Mouse (Mus musculus) telencephalon, adult 2 months (tissue): ENCODE measurements around the gene Fam111a.

ENCODE experiments used
- DNase-seq: peaks from one replicate; pipeline ENCODE4 v3.0.0-alpha.2; 2011; ENCODE audit warnings: low read depth, low spot score

Fam111a gene

GRCm38 (mm10) chr19:12558219-12558618, 12.7 kb downstream of the Fam111a start:
- DNase-seq, result no peak

- DNase-seq, result no peak
Measured at GRCm38 (mm10) chr19:12564197-12564596, 18.7 kb downstream of the Fam111a start.

- no peak for DNase-seq
Measured at GRCm38 (mm10) chr19:12567011-12567410, 21.5 kb downstream of the Fam111a start.

GRCm38 (mm10) chr19:12570866-12571265, 25.3 kb downstream of the Fam111a start:
- DNase-seq, result no peak

- DNase-seq, result no peak
Measured at GRCm38 (mm10) chr19:12571687-12572086, 26.1 kb downstream of the Fam111a start.

- no peak for DNase-seq
Measured at GRCm38 (mm10) chr19:12572614-12573265, 27.2 kb downstream of the Fam111a start.

GRCm38 (mm10) chr19:12573266-12574011, 27.9 kb downstream of the Fam111a start:
- DNase-seq, result peak; percentile 72

- no peak for DNase-seq
Measured at GRCm38 (mm10) chr19:12574012-12574407, 28.5 kb downstream of the Fam111a start.

- no peak for DNase-seq
Measured at GRCm38 (mm10) chr19:12575107-12575506, 29.6 kb downstream of the Fam111a start.

- DNase-seq, result no peak
Measured at GRCm38 (mm10) chr19:12575514-12575913, 30.0 kb downstream of the Fam111a start.

GRCm38 (mm10) chr19:12576639-12577038, 31.1 kb downstream of the Fam111a start:
- no peak for DNase-seq

GRCm38 (mm10) chr19:12585310-12585709, 39.8 kb downstream of the Fam111a start:
- DNase-seq, result no peak

- peak; percentile 49 for DNase-seq
Measured at GRCm38 (mm10) chr19:12591908-12592307, 46.4 kb downstream of the Fam111a start.

- DNase-seq, result no peak
Measured at GRCm38 (mm10) chr19:12595135-12595529, 49.6 kb downstream of the Fam111a start.

GRCm38 (mm10) chr19:12595530-12596289, 50.2 kb downstream of the Fam111a start:
- peak; percentile 75 for DNase-seq

GRCm38 (mm10) chr19:12596290-12597072, 50.9 kb downstream of the Fam111a start:
- DNase-seq, result no peak

- DNase-seq, result no peak
Measured at GRCm38 (mm10) chr19:12597073-12597405, 51.5 kb downstream of the Fam111a start.

- DNase-seq, result no peak
Measured at GRCm38 (mm10) chr19:12598674-12599073, 53.1 kb downstream of the Fam111a start.

GRCm38 (mm10) chr19:12599674-12600073, 54.1 kb downstream of the Fam111a start, which contains the start of gene Gm4952:
Gm4952 (plus strand) TSS chr19:12599974.
- no peak for DNase-seq

- no peak for DNase-seq
Measured at GRCm38 (mm10) chr19:12600684-12601480, 55.3 kb downstream of the Fam111a start.

- no peak for DNase-seq
Measured at GRCm38 (mm10) chr19:12608336-12608735, 62.8 kb downstream of the Fam111a start.
